In the genomic region with DNA sequence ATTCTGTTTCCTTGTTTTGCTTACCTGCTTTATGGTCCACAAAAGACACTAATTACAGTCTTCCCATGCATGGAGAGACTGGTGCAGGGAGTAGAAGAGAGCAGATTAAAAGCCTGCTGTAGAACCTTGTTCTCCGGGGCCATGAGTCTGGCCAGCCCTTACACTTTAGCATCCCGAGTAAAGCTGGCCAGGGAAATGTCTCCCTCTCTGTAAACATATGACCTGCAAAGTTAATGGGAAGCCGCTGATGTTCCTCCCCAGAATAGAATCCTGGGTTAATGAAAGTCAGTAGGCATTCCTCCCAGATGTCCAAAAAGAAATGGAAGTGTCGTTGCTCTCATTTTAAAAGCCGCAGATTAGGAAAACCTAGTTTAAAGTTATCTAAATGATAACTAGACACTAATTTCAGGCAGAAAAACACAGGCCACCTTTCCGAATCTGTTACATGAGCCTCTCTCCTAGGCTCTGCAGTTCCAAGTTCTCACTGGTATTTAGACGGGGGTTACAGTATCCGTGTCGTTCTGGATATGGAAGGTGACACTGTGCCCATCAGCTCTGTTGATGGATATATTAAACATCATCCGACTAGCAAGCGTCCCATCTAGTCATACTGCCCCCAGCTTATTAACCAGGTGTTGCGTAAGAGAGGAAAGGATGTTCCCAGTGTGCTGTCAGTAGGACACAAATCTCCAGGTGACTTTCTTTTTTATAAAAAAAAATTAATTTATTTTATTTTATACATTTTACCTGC, we compare ENCODE assay signal across 24 mouse cellular contexts. TPM values are rescaled to one million over a fixed set of nuclear protein-coding genes. Genes with fewer than 3 reads are reported as not detected.
"Had no signal": no experiment of that assay in that cellular context is flagged by ENCODE, and none has a peak within 500 bp of the region (broad histone marks: within the 10 kb centered on the region; RNA-seq: fewer than 3 reads in every experiment).

No protein-coding gene starts in this region.

- H3K27me3 ChIP-seq: lung, embryonic 15.5 days; midbrain, embryonic 12.5 days; neural tube, embryonic 12.5 days had no signal

- H3K4me3 ChIP-seq: lung, embryonic 15.5 days; megakaryocyte, embryonic 14.5 days; midbrain, embryonic 12.5 days; neural tube, embryonic 12.5 days had no signal

- H3K9me3 ChIP-seq: lung, embryonic 15.5 days; midbrain, embryonic 12.5 days; neural tube, embryonic 12.5 days had no signal

- H3K4me1 ChIP-seq: lung, embryonic 15.5 days; megakaryocyte, embryonic 14.5 days; midbrain, embryonic 12.5 days had no signal

- H3K27ac ChIP-seq: lung, embryonic 15.5 days; macrophage; midbrain, embryonic 12.5 days; neural tube, embryonic 12.5 days had no signal

- ATAC-seq: liver, postnatal 0 days; lung, postnatal 0 days had no signal

- H3K4me2 ChIP-seq: lung, embryonic 15.5 days; midbrain, embryonic 12.5 days; neural tube, embryonic 12.5 days had no signal

- H3K9ac ChIP-seq: liver, postnatal 0 days; lung, embryonic 15.5 days; midbrain, embryonic 12.5 days; neural tube, embryonic 12.5 days had no signal

- H3K36me3 ChIP-seq: lung, embryonic 15.5 days; midbrain, embryonic 12.5 days; neural tube, embryonic 12.5 days had no signal

- DNase-seq: liver, postnatal 0 days; lung, adult 2 months; lung, postnatal 14 days; lung, postnatal 36 days; midbrain, embryonic 14.5 days; right cerebral cortex, postnatal 14 days; spleen, adult 18-20 months; thymus, adult 18-20 months; thymus, postnatal 14 days; thymus, postnatal 36 days had no signal

RNA-seq across cellular contexts. Expression of a gene that starts 44.9 kb away (rescaled TPM):
- total RNA-seq: megakaryocyte progenitor cell, adult 5-6 weeks; midbrain, postnatal 0 days; monocyte, adult 5-6 weeks had no signal
- polyA plus RNA-seq: lung, embryonic 15.5 days; lung, postnatal 0 days; macrophage; midbrain, embryonic 12.5 days; midbrain, embryonic 14.5 days; neural tube, embryonic 12.5 days; neural tube, embryonic 14.5 days; small intestine, adult 2 months; stomach, embryonic 14.5 days; stomach, embryonic 16.5 days; thymus, postnatal 0 days had no signal
